Mouse (Mus musculus): ENCODE measurements around the gene Cttnbp2. TPM values are rescaled to one million over a fixed set of nuclear protein-coding genes. Genes with fewer than 3 reads are reported as not detected.

Gene Cttnbp2
- polyA plus RNA-seq, 1 experiment from 2014 or later = 75.4 TPM

DNA sequence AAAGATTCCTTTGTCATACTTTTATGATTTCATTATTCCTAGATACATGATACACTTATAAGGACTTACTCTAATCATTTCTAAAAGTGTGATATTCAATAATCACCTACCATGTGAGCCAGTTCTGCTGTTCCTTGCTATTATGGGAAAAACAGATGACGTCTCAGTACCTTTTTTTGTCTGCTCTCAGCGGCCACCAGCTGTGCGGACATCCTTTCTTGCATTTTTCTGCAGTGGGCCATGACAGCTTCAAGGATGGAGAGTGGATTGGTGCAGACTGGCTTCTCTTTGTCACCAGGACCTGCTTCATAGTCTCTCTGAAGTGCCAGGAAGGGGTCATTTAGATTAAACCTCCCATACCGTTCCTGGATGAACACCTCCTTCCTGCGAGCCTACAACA, 66.6 kb downstream of the Cttnbp2 start:
- no peak overlapping the region for H3K4me3 ChIP-seq (ENCODE audit: low read depth, low read length)
- no peaks in the 10 kb centered on the region for H3K9me3 ChIP-seq (ENCODE audit: control insufficient read depth, low read length)
- 75% methylated on average over 5 of the region's 5 CpGs for WGBS
- H3K27me3 ChIP-seq (ENCODE audit: control insufficient read depth, insufficient read depth, low read length) = no peaks in the 10 kb centered on the region
- no peaks in the 10 kb centered on the region for H3K36me3 ChIP-seq (ENCODE audit: control insufficient read depth, insufficient read depth, low read length)
- H3K4me2 ChIP-seq (ENCODE audit: low read depth, low read length) = no peak overlapping the region
- 0 out of 2 replicates have a peak overlapping the region, but pooled peaks have one; percentile 28 for H3K27ac ChIP-seq (ENCODE audit: low read depth, low read length)
- H3K9ac ChIP-seq (replicated peaks; ENCODE audit: low read depth, low read length) = no peak overlapping the region
- peaks cover 8% of the 10 kb centered on the region; the same call in 1 of the 2 replicates for H3K4me1 ChIP-seq (ENCODE audit: control insufficient read depth, insufficient read depth, low read length)
- no peak for ATAC-seq (ENCODE audit: low read depth)

DNA sequence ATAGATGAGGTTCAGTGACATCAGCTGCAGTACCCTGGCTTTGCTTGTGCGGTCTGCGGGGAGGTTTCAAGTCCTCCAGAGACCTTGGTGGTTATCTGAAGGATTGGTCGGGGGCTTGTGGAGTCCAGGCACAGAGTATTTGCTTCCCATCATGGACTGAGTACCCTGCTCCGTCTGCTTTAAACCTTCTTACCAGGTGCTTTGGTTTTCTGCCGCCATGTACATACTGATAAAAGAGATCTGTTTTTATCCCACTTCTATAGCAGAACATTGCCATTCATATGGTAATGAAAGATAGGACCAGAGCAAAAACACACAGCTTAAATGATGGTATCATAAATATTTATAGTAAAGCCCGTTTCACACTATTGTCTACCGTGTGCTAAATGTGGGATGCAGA, 67.7 kb downstream of the Cttnbp2 start:
- Histone ChIP-seq H3K36me3 (ENCODE audit: control insufficient read depth, insufficient read depth, low read length) (no peaks in the 10 kb centered on the region), H3K9ac (replicated peaks; ENCODE audit: low read depth, low read length) (no peak overlapping the region)
- ATAC-seq (ENCODE audit: low read depth) = peak; percentile 54; the same call in 1 of the 2 replicates

DNA sequence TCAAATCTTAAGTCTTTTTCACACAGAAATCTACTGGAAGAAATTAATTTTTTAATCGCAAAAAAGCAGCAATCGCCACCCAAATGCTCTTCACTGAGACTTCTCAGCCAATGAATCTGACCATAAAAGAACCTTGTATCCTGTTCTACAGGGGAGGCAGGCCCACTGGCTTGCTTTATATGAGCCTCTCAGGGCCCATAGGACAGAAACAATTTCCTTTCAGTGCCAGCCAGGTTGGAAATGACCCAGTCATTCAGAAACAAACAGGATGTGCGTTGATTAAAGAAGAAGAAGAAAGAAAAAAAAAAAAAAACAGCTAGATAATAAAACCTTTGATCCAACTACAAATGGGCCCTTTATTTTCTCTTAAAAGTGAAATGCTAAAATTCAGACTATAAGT, 68.3 kb downstream of the Cttnbp2 start:
- Histone ChIP-seq H3K27me3 (ENCODE audit: control insufficient read depth, insufficient read depth, low read length) (no peaks in the 10 kb centered on the region), H3K27ac (ENCODE audit: low read depth, low read length) (no peak overlapping the region; the same call in 1 of the 2 replicates), H3K9me3 (ENCODE audit: control insufficient read depth, low read length) (no peaks in the 10 kb centered on the region), H3K9ac (replicated peaks; ENCODE audit: low read depth, low read length) (no peak overlapping the region), H3K4me2 (ENCODE audit: low read depth, low read length) (no peak overlapping the region), H3K36me3 (ENCODE audit: control insufficient read depth, insufficient read depth, low read length) (no peaks in the 10 kb centered on the region), H3K4me3 (ENCODE audit: low read depth, low read length) (no peak overlapping the region), H3K4me1 (ENCODE audit: control insufficient read depth, insufficient read depth, low read length) (peaks cover 8% of the 10 kb centered on the region; the same call in 1 of the 2 replicates)
- 19% methylated on average over 3 of the region's 3 CpGs for WGBS
- peak; percentile 82; the same call in 1 of the 2 replicates for ATAC-seq (ENCODE audit: low read depth)

More for the DNA sequence above, 67.7 kb downstream of the Cttnbp2 start:
- peaks cover 8% of the 10 kb centered on the region; the same call in 1 of the 2 replicates for H3K4me1 ChIP-seq (ENCODE audit: control insufficient read depth, insufficient read depth, low read length)
- WGBS = 15% methylated on average over 7 of the region's 7 CpGs
- no peak overlapping the region for H3K4me2 ChIP-seq (ENCODE audit: low read depth, low read length)
- no peak overlapping the region for H3K4me3 ChIP-seq (ENCODE audit: low read depth, low read length)
- H3K27ac ChIP-seq (ENCODE audit: low read depth, low read length) = peak overlapping the region; percentile 70
- H3K9me3 ChIP-seq (ENCODE audit: control insufficient read depth, low read length) = no peaks in the 10 kb centered on the region
- H3K27me3 ChIP-seq (ENCODE audit: control insufficient read depth, insufficient read depth, low read length) = no peaks in the 10 kb centered on the region

DNA sequence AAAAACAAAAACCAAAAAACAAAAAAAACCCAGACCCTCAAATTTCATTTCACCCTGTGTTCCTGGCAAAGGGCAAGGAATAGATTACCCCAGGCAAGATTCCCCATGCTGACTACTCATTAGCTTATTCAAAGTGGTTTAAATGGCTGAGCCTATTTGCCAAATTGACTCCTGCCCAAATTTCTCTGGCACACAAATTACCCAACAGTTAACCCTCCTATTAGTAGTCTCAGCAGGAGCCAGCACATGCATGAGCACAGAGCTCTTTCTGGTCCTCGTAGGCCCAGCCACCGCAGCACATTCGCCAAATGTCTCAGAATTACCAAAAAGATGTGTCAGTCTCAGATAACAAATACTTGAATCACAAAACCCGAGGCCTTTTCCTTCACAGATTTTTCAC, 68.9 kb downstream of the Cttnbp2 start:
- Histone ChIP-seq H3K4me2 (ENCODE audit: low read depth, low read length) (no peak overlapping the region), H3K27me3 (ENCODE audit: control insufficient read depth, insufficient read depth, low read length) (no peaks in the 10 kb centered on the region), H3K9ac (replicated peaks; ENCODE audit: low read depth, low read length) (no peak overlapping the region), H3K4me1 (ENCODE audit: control insufficient read depth, insufficient read depth, low read length) (peaks cover 8% of the 10 kb centered on the region; the same call in 1 of the 2 replicates), H3K36me3 (ENCODE audit: control insufficient read depth, insufficient read depth, low read length) (no peaks in the 10 kb centered on the region), H3K27ac (ENCODE audit: low read depth, low read length) (peak overlapping the region; percentile 66), H3K9me3 (ENCODE audit: control insufficient read depth, low read length) (no peaks in the 10 kb centered on the region), H3K4me3 (ENCODE audit: low read depth, low read length) (no peak overlapping the region)
- peak; percentile 78 for ATAC-seq (ENCODE audit: low read depth)
- WGBS = 17% methylated on average over 4 of the region's 4 CpGs

GRCm38 (mm10) chr6:18442303-18442702, 72.3 kb downstream of the Cttnbp2 start:
- ATAC-seq (ENCODE audit: low read depth) = no peak
- Histone ChIP-seq H3K36me3 (ENCODE audit: control insufficient read depth, insufficient read depth, low read length) (no peaks in the 10 kb centered on the region), H3K9me3 (ENCODE audit: control insufficient read depth, low read length) (no peaks in the 10 kb centered on the region), H3K4me3 (ENCODE audit: low read depth, low read length) (no peak overlapping the region), H3K4me1 (ENCODE audit: control insufficient read depth, insufficient read depth, low read length) (peaks cover 7% of the 10 kb centered on the region; the same call in 1 of the 2 replicates), H3K9ac (replicated peaks; ENCODE audit: low read depth, low read length) (no peak overlapping the region), H3K4me2 (ENCODE audit: low read depth, low read length) (no peak overlapping the region), H3K27me3 (ENCODE audit: control insufficient read depth, insufficient read depth, low read length) (no peaks in the 10 kb centered on the region), H3K27ac (ENCODE audit: low read depth, low read length) (no peak overlapping the region)
- 75% methylated on average over 3 of the region's 3 CpGs for WGBS

- H3K27me3 ChIP-seq (ENCODE audit: control insufficient read depth, insufficient read depth, low read length) = no peaks in the 10 kb centered on the region
- no peak overlapping the region for H3K27ac ChIP-seq (ENCODE audit: low read depth, low read length)
- WGBS = 55% methylated on average over 4 of the region's 4 CpGs
Measured at GRCm38 (mm10) chr6:18440918-18441532, 73.6 kb downstream of the Cttnbp2 start.

GRCm38 (mm10) chr6:18436127-18436812, 78.4 kb downstream of the Cttnbp2 start:
- Histone ChIP-seq H3K9me3 (ENCODE audit: control insufficient read depth, low read length) (no peaks in the 10 kb centered on the region), H3K4me3 (ENCODE audit: low read depth, low read length) (no peak overlapping the region), H3K4me1 (ENCODE audit: control insufficient read depth, insufficient read depth, low read length) (no peaks in the 10 kb centered on the region), H3K9ac (replicated peaks; ENCODE audit: low read depth, low read length) (no peak overlapping the region), H3K4me2 (ENCODE audit: low read depth, low read length) (no peak overlapping the region), H3K27me3 (ENCODE audit: control insufficient read depth, insufficient read depth, low read length) (no peaks in the 10 kb centered on the region), H3K27ac (ENCODE audit: low read depth, low read length) (no peak overlapping the region), H3K36me3 (ENCODE audit: control insufficient read depth, insufficient read depth, low read length) (0 out of 2 replicates have a peak, but pooled peaks cover 5% of the 10 kb centered on the region)
- 79% methylated on average over 4 of the region's 4 CpGs for WGBS
- ATAC-seq (ENCODE audit: low read depth) = no peak

More at GRCm38 (mm10) chr6:18440918-18441532, 73.6 kb downstream of the Cttnbp2 start:
- H3K4me1 ChIP-seq (ENCODE audit: control insufficient read depth, insufficient read depth, low read length) = no peaks in the 10 kb centered on the region
- no peak for ATAC-seq (ENCODE audit: low read depth)
- H3K9ac ChIP-seq (replicated peaks; ENCODE audit: low read depth, low read length) = no peak overlapping the region
- no peak overlapping the region for H3K4me2 ChIP-seq (ENCODE audit: low read depth, low read length)
- H3K4me3 ChIP-seq (ENCODE audit: low read depth, low read length) = no peak overlapping the region
- no peaks in the 10 kb centered on the region for H3K36me3 ChIP-seq (ENCODE audit: control insufficient read depth, insufficient read depth, low read length)
- H3K9me3 ChIP-seq (ENCODE audit: control insufficient read depth, low read length) = no peaks in the 10 kb centered on the region

- H3K27ac ChIP-seq (ENCODE audit: low read depth, low read length) = no peak overlapping the region
- 93% methylated on average over 16 of the region's 16 CpGs for WGBS
- H3K9me3 ChIP-seq (ENCODE audit: control insufficient read depth, low read length) = no peaks in the 10 kb centered on the region
- no peak overlapping the region for H3K4me2 ChIP-seq (ENCODE audit: low read depth, low read length)
- no peaks in the 10 kb centered on the region for H3K27me3 ChIP-seq (ENCODE audit: control insufficient read depth, insufficient read depth, low read length)
- no peaks in the 10 kb centered on the region for H3K4me1 ChIP-seq (ENCODE audit: control insufficient read depth, insufficient read depth, low read length)
- H3K4me3 ChIP-seq (ENCODE audit: low read depth, low read length) = no peak overlapping the region
- ATAC-seq (ENCODE audit: low read depth) = no peak
- H3K9ac ChIP-seq (replicated peaks; ENCODE audit: low read depth, low read length) = no peak overlapping the region
- H3K36me3 ChIP-seq (ENCODE audit: control insufficient read depth, insufficient read depth, low read length) = 0 out of 2 replicates have a peak, but pooled peaks cover 5% of the 10 kb centered on the region
Measured at GRCm38 (mm10) chr6:18434828-18435531, 79.7 kb downstream of the Cttnbp2 start.

Measured in neural tube, embryonic 14.5 days (tissue).